Mouse (Mus musculus): Measurements from ENCODE around the gene Cacna1c. TPM values are rescaled to one million over a fixed set of nuclear protein-coding genes. Genes with fewer than 3 reads are reported as not detected.

Cacna1c gene
- polyA plus RNA-seq (2015; fragmentation: Illumina TruSeq; extraction: RNeasy Lipid Tissue Mini Kit (QIAGEN cat#74804); ENCODE audit: insufficient read depth, low replicate concordance): 3.1 TPM

GRCm38 (mm10) chr6:119196382-119197305 lies at the start of gene Cacna1c:
Gene Cacna1c, minus strand, starts transcription at chr6:119196418.

GRCm38 (mm10) chr6:119236241-119236640 lies 40.0 kb upstream of the Cacna1c start, which contains the start of gene Cacna2d4:
Gene Cacna2d4, plus strand, starts transcription at chr6:119236526.

GRCm38 (mm10) chr6:119175078-119175853 lies 21.0 kb downstream of the Cacna1c start, which contains the start of gene Dcp1b:
Gene Dcp1b, plus strand, starts transcription at chr6:119175253.

GRCm38 (mm10) chr6:118561745-118562609 lies 634.2 kb downstream of the Cacna1c start, which contains the start of gene Ankrd26:
Gene Ankrd26, minus strand, starts transcription at chr6:118562226.

Other genes with a start within 250 kb of the Cacna1c start
- gene Dcp1b, start 21.2 kb downstream of the Cacna1c start, polyA plus RNA-seq (2015; fragmentation: Illumina TruSeq; extraction: RNeasy Lipid Tissue Mini Kit (QIAGEN cat#74804); ENCODE audit: insufficient read depth, low replicate concordance): 16.5 TPM
- 2.0 TPM for gene Cacna2d4, start 40.1 kb upstream of the Cacna1c start, polyA plus RNA-seq (2015; fragmentation: Illumina TruSeq; extraction: RNeasy Lipid Tissue Mini Kit (QIAGEN cat#74804); ENCODE audit: insufficient read depth, low replicate concordance)
- 0.36 TPM for gene Lrtm2, start 134.3 kb upstream of the Cacna1c start, polyA plus RNA-seq (2015; fragmentation: Illumina TruSeq; extraction: RNeasy Lipid Tissue Mini Kit (QIAGEN cat#74804); ENCODE audit: insufficient read depth, low replicate concordance)
- gene Adipor2, start 221.3 kb upstream of the Cacna1c start, polyA plus RNA-seq (2015; fragmentation: Illumina TruSeq; extraction: RNeasy Lipid Tissue Mini Kit (QIAGEN cat#74804); ENCODE audit: insufficient read depth, low replicate concordance): 59.8 TPM